Comparison of ENCODE assay signal across 8 mouse cellular contexts in the genomic region with DNA sequence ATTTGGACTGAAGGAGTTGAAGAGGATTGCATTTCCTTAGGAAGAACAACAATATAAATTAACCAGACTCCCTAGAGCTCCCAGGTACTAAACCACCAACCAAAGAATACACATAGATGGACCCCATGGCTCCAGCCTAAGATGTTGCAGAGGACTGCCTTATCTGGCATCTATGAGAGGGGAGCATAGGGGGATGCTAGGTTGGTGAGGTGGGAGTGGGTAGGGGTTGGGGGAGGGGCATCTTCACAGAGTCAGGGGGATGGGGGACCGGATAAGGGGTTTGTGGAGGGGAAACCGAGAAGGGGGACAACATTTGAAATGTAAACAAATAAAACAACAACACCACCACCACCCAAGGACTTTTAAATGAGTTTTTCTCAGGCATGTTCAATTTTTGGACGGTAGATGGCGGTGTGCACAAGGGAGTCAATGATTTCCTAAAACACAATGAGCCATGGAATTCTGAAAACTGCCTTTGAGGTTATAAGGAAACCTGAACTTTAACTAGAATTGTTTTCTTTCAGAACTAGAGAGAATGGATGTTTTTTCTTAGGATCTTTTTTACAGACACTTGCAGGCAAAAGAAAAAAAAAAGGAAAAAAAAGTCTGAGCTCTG.
DNase-seq lines count a peak whose midpoint lies in the region; ATAC-seq and TF ChIP-seq lines count a peak whose summit lies in the region.
"Not testable (repeated sequence)": the region's sequence is repeated elsewhere in the genome, so short reads cannot be mapped to it uniquely, and the experiment has no call there.

No protein-coding gene starts in this region.

- TF ChIP-seq CTCF in left cerebral cortex, adult 2 months (IDR thresholded peaks at IDR 0.05) = peak; percentile 39
- peak; percentile 49 for TF ChIP-seq CTCF in lung, postnatal 0 days (IDR thresholded peaks at IDR 0.05)
- peak; percentile 68 for TF ChIP-seq CTCF in midbrain, postnatal 0 days (IDR thresholded peaks at IDR 0.05)

- ATAC-seq in forebrain, embryonic 15.5 days (replicated peaks) = peak; percentile 64; the same call in 1 of the 2 replicates
- ATAC-seq in hindbrain, embryonic 14.5 days (ENCODE audit: low FRiP score); lung, postnatal 0 days; midbrain, postnatal 0 days (ENCODE audit: low FRiP score): not testable (repeated sequence)

- not testable (repeated sequence) for H3K4me1 ChIP-seq in forebrain, embryonic 15.5 days; hindbrain, embryonic 14.5 days (replicated peaks; ENCODE audit: control insufficient read depth, insufficient read depth, low read length); lung, postnatal 0 days (ENCODE audit: insufficient read depth, low read depth, low read length); midbrain, postnatal 0 days (ENCODE audit: insufficient read depth, low read length)

- intact Hi-C loops in left cerebral cortex, adult 2 months (cut with DNase I) = loop anchor here (2.0 kb wide), 1 partner anchor 101 kb away; no protein-coding TSS in a partner anchor

- 4% methylated on average over 4 of the region's 4 CpGs for WGBS in forebrain, embryonic 15.5 days
- WGBS in hindbrain, embryonic 14.5 days = 4% methylated on average over 4 of the region's 4 CpGs
- 1% methylated on average over 4 of the region's 4 CpGs for WGBS in lung, postnatal 0 days
- WGBS in midbrain, postnatal 0 days = 4% methylated on average over 4 of the region's 4 CpGs

- H3K9ac ChIP-seq in forebrain, embryonic 15.5 days (replicated peaks); hindbrain, embryonic 14.5 days; lung, postnatal 0 days (replicated peaks; ENCODE audit: low read depth); midbrain, postnatal 0 days (replicated peaks; ENCODE audit: low read length, poor library complexity, severe bottlenecking): not testable (repeated sequence)

- H3K4me2 ChIP-seq in forebrain, embryonic 15.5 days (replicated peaks); hindbrain, embryonic 14.5 days (replicated peaks); lung, postnatal 0 days (replicated peaks; ENCODE audit: low read depth, low read length); midbrain, postnatal 0 days (ENCODE audit: low read depth, low read length, poor library complexity, severe bottlenecking): not testable (repeated sequence)

- not testable (repeated sequence) for H3K4me3 ChIP-seq in forebrain, embryonic 15.5 days; hindbrain, embryonic 14.5 days (replicated peaks; ENCODE audit: low read length); left cerebral cortex, adult 2 months; lung, postnatal 0 days (ENCODE audit: low read depth, low read length); midbrain, postnatal 0 days (ENCODE audit: low read depth, low read length)

- DNase-seq in 3T3-L1 (ENCODE audit: low read depth, low spot score) = peak; percentile 40
- DNase-seq in R1 (ENCODE audit: low read depth, low spot score) = peak; percentile 2
- peak; percentile 14 for DNase-seq in embryo, embryonic 11 days
- DNase-seq in hindbrain, embryonic 14.5 days (ENCODE audit: low spot score) = peak; percentile 59
- DNase-seq in left cerebral cortex, adult 2 months (ENCODE audit: extremely low spot score in 1 of 2, low spot score in 2 of 2); lung, postnatal 0 days (ENCODE audit: low spot score): not testable (repeated sequence)
- DNase-seq in midbrain, postnatal 0 days (ENCODE audit: low spot score) = peak; percentile 5

- not testable (repeated sequence) for H3K27me3 ChIP-seq in forebrain, embryonic 15.5 days; hindbrain, embryonic 14.5 days (ENCODE audit: control insufficient read depth, insufficient read depth, low read length); lung, postnatal 0 days (replicated peaks; ENCODE audit: insufficient read depth, low read length); midbrain, postnatal 0 days (ENCODE audit: insufficient read depth, low read length)

- TF ChIP-seq EP300 in lung, postnatal 0 days (IDR thresholded peaks at IDR 0.05) = not testable (repeated sequence)

- H3K27ac ChIP-seq in forebrain, embryonic 15.5 days (replicated peaks); hindbrain, embryonic 14.5 days; left cerebral cortex, adult 2 months; lung, postnatal 0 days (ENCODE audit: low read length); midbrain, postnatal 0 days (ENCODE audit: low read depth, low read length): not testable (repeated sequence)

- not testable (repeated sequence) for H3K36me3 ChIP-seq in forebrain, embryonic 15.5 days; hindbrain, embryonic 14.5 days (replicated peaks; ENCODE audit: control insufficient read depth, insufficient read depth); lung, postnatal 0 days (ENCODE audit: insufficient read depth, low read length); midbrain, postnatal 0 days (ENCODE audit: insufficient read depth, low read length)

- H3K9me3 ChIP-seq in forebrain, embryonic 15.5 days; hindbrain, embryonic 14.5 days (ENCODE audit: control insufficient read depth, low read length); lung, postnatal 0 days (ENCODE audit: low read length); midbrain, postnatal 0 days (ENCODE audit: low read length): not testable (repeated sequence)
